Mouse (Mus musculus): ENCODE measurements around the gene Siah1a. TPM values are rescaled to one million over a fixed set of nuclear protein-coding genes. Genes with fewer than 3 reads are reported as not detected.

The Siah1a gene
- total RNA-seq, 1 experiment from 2014 or later: 32.5 TPM

Other genes with a start within 250 kb of the Siah1a start
- gene Abcc12, start 165.2 kb downstream of the Siah1a start, total RNA-seq (2017): not detected in 2 replicates
- 90.2 and 95.2 TPM in 2 replicates for gene Lonp2, start 121.9 kb downstream of the Siah1a start, total RNA-seq (2017)
- not detected in 2 replicates for gene Gm10638, start 235 bp downstream of the Siah1a start, total RNA-seq (2017)
- gene N4bp1, start 139.3 kb upstream of the Siah1a start, total RNA-seq (2017): 19.5 and 23.3 TPM in 2 replicates